Mouse (Mus musculus) kidney, postnatal 4 days (tissue): ENCODE measurements around the gene Ear6.
"Not testable (repeated sequence)": the region's sequence is repeated elsewhere in the genome, so short reads cannot be mapped to it uniquely, and the experiment has no call there.

Experiments used
- DNase-seq, 2 experiments: peaks; one replicate each; pipeline ENCODE4 v3.0.0; 2021; ENCODE audit warnings: mixed read lengths in 2 of 2

The Ear6 gene

GRCm38 (mm10) chr14:51853399-51853798 is at the start of gene Ear6:
Gene Ear6 (plus strand): TSS chr14:51853699.
- no peak for DNase-seq

- DNase-seq, result no peak
Observed at GRCm38 (mm10) chr14:51826625-51827024, 26.9 kb upstream of the Ear6 start.

GRCm38 (mm10) chr14:51827842-51828241 is 25.7 kb upstream of the Ear6 start:
- DNase-seq, result peak; percentile 44 to 50

- DNase-seq, result no peak
Observed at GRCm38 (mm10) chr14:51829188-51829587, 24.3 kb upstream of the Ear6 start.

GRCm38 (mm10) chr14:51838480-51838879 is 15.0 kb upstream of the Ear6 start:
- peak; percentile 26 to 41 for DNase-seq

GRCm38 (mm10) chr14:51842250-51842649 is 11.2 kb upstream of the Ear6 start:
- no peak for DNase-seq

- DNase-seq, result no peak
Observed at GRCm38 (mm10) chr14:51842781-51843180, 10.7 kb upstream of the Ear6 start.

- DNase-seq, result no peak
Observed at GRCm38 (mm10) chr14:51843882-51844281, 9.6 kb upstream of the Ear6 start.

- DNase-seq, result no peak
Observed at GRCm38 (mm10) chr14:51846566-51846965, 6.9 kb upstream of the Ear6 start.

GRCm38 (mm10) chr14:51851006-51851405 is 2.5 kb upstream of the Ear6 start:
- DNase-seq, result peak; percentile 16 to 31

GRCm38 (mm10) chr14:51855280-51855679 is 1.8 kb downstream of the Ear6 start:
- not testable (repeated sequence) for DNase-seq

- peak; percentile 48 to 53 for DNase-seq
Observed at GRCm38 (mm10) chr14:51863603-51864002, 10.1 kb downstream of the Ear6 start.

- DNase-seq, result no peak
Observed at GRCm38 (mm10) chr14:51870756-51871155, 17.3 kb downstream of the Ear6 start.

- no peak for DNase-seq
Observed at GRCm38 (mm10) chr14:51871741-51872140, 18.2 kb downstream of the Ear6 start.

GRCm38 (mm10) chr14:51877517-51877916 is 24.0 kb downstream of the Ear6 start:
- DNase-seq, result no peak

- peak; percentile 82 to 90 for DNase-seq
Observed at GRCm38 (mm10) chr14:51883527-51884030, 30.1 kb downstream of the Ear6 start.

- DNase-seq, result peak in 1 of 2 experiments; percentile 20
Observed at GRCm38 (mm10) chr14:51884031-51884544, 30.6 kb downstream of the Ear6 start.

GRCm38 (mm10) chr14:51884598-51885331 is 31.3 kb downstream of the Ear6 start, which contains the start of gene Mettl17:
Gene Mettl17 (plus strand): TSS chr14:51884842.
- DNase-seq, result peak; percentile 97 to 98

GRCm38 (mm10) chr14:51886051-51886450 is 32.6 kb downstream of the Ear6 start:
- no peak for DNase-seq

GRCm38 (mm10) chr14:51889833-51890232 is 36.3 kb downstream of the Ear6 start:
- DNase-seq, result no peak

- no peak for DNase-seq
Observed at GRCm38 (mm10) chr14:51892191-51892939, 38.9 kb downstream of the Ear6 start, which contains the start of gene Slc39a2. Gene Slc39a2 (plus strand): TSS chr14:51892889.

- no peak for DNase-seq
Observed at GRCm38 (mm10) chr14:51893094-51893794, 39.7 kb downstream of the Ear6 start.

- no peak for DNase-seq
Observed at GRCm38 (mm10) chr14:51893809-51894208, 40.3 kb downstream of the Ear6 start.
